13 mouse cellular contexts compared by ENCODE assay signal in genomic region chr17:45681588-45681987, GRCm38 (mm10). TPM values are rescaled to one million over a fixed set of nuclear protein-coding genes. Genes with fewer than 3 reads are reported as not detected.
A peak's percentile ranks its signal among the peaks of the same experiment; 100 is the strongest.
DNase-seq lines count a peak whose midpoint lies in the region; TF ChIP-seq lines count a peak whose summit lies in the region.
"Had no signal": no experiment of that assay in that cellular context is flagged by ENCODE, and none has a peak within 500 bp of the region (broad histone marks: within the 10 kb centered on the region; RNA-seq: fewer than 3 reads in every experiment).

No protein-coding gene starts in this region.

- DNase-seq in heart, adult 2 months, result no peak
- no peak for DNase-seq in heart, adult 11 months
- no peak for DNase-seq in lung, adult 2 months
- DNase-seq in lung, postnatal 36 days, result no peak
- no peak for DNase-seq in spleen, adult 18-20 months
- DNase-seq in cerebellum, adult 18-20 months, result no peak
- DNase-seq: kidney, adult 9 months; thymus, adult 18-20 months had no signal

- no peaks in the 10 kb centered on the region for H3K36me3 ChIP-seq in heart, adult 2 months (ENCODE audit: control insufficient read depth, insufficient read depth, low read length)
- H3K36me3 ChIP-seq in E14TG2a.4 (ENCODE audit: insufficient read depth, low read length), result peaks cover 30% of the 10 kb centered on the region

- TF ChIP-seq POLR2A in heart, adult 2 months (IDR thresholded peaks at IDR 0.05; ENCODE audit: insufficient read depth, low read depth, low read length), result no peak
- no peak for TF ChIP-seq POLR2A in lung, adult 2 months (IDR thresholded peaks at IDR 0.05; ENCODE audit: borderline replicate concordance, extremely low read depth, low read depth, low read length)
- no peak for TF ChIP-seq POLR2A in embryonic fibroblast, embryonic 13.5 days (IDR thresholded peaks at IDR 0.05; ENCODE audit: low read depth, low read length)

- WGBS in heart, adult 2 months, result 100% methylated on average over 1 of the region's 1 CpGs
- WGBS in lung, adult 2 months, result 91% methylated on average over 1 of the region's 1 CpGs

- H3K4me1 ChIP-seq in heart, adult 2 months (ENCODE audit: control insufficient read depth, insufficient read depth, low read length), result peaks cover 2% of the 10 kb centered on the region
- H3K4me1 ChIP-seq in lung, adult 2 months (ENCODE audit: control insufficient read depth, insufficient read depth, low read length), result peaks cover 10% of the 10 kb centered on the region
- H3K4me1 ChIP-seq in E14TG2a.4 (replicated peaks; ENCODE audit: low read depth, low read length), result peaks cover 76% of the 10 kb centered on the region
- H3K4me1 ChIP-seq in embryonic fibroblast, embryonic 13.5 days (ENCODE audit: control insufficient read depth, insufficient read depth, low read length), result no peaks in the 10 kb centered on the region

- H3K27ac ChIP-seq in heart, adult 2 months, result no peak overlapping the region
- no peak overlapping the region for H3K27ac ChIP-seq in embryonic fibroblast, embryonic 13.5 days (ENCODE audit: insufficient read depth, low read length)

- no peaks in the 10 kb centered on the region; the same call in 1 of the 2 replicates for H3K27me3 ChIP-seq in heart, adult 2 months (ENCODE audit: control insufficient read depth, insufficient read depth, low read length)
- peaks cover 9% of the 10 kb centered on the region for H3K27me3 ChIP-seq in E14TG2a.4 (ENCODE audit: insufficient read depth, low read length)
- H3K27me3 ChIP-seq: Patski had no signal

- peaks cover 5% of the 10 kb centered on the region; the same call in 1 of the 2 replicates for H3K79me2 ChIP-seq in heart, adult 2 months (replicated peaks; ENCODE audit: control insufficient read depth, insufficient read depth, low read length)

- TF ChIP-seq CTCF in heart, adult 2 months (IDR thresholded peaks at IDR 0.05), result peak; percentile 64
- peak; percentile 30 for TF ChIP-seq CTCF in lung, adult 2 months (IDR thresholded peaks at IDR 0.05; ENCODE audit: insufficient read depth, low read length)
- TF ChIP-seq CTCF in E14TG2a.4 (conservative IDR thresholded peaks at IDR 0.05; ENCODE audit: low read length), result peak; percentile 92
- 0 out of 2 replicates have a peak, but pooled peaks have one; percentile 5 for TF ChIP-seq CTCF in embryonic fibroblast, embryonic 13.5 days (IDR thresholded peaks at IDR 0.05; ENCODE audit: borderline replicate concordance, insufficient read depth, low read length)

- H3K4me3 ChIP-seq in heart, adult 2 months, result no peak overlapping the region
- no peak overlapping the region for H3K4me3 ChIP-seq in lung, adult 2 months (replicated peaks; ENCODE audit: extremely low read depth, low read depth, low read length)
- H3K4me3 ChIP-seq in E14TG2a.4 (replicated peaks; ENCODE audit: low read length), result no peak overlapping the region
- H3K4me3 ChIP-seq in embryonic fibroblast, embryonic 13.5 days (ENCODE audit: insufficient read depth, low read length), result no peak overlapping the region
- H3K4me3 ChIP-seq: erythroblast, embryonic 14.5 days had no signal

- H3K9ac ChIP-seq in heart, adult 2 months (ENCODE audit: low read depth, low read length), result no peak overlapping the region

- intact Hi-C loops in heart, adult 2 months (cut with DNase I), result loop anchor here (5.0 kb wide), 1 partner anchor 351 kb away; the partner anchor contains the start of gene Vegfa

- no peak for TF ChIP-seq EP300 in heart, adult 2 months (IDR thresholded peaks at IDR 0.05; ENCODE audit: insufficient read depth, low read depth, low read length)

- no peaks in the 10 kb centered on the region for H3K9me3 ChIP-seq in E14TG2a.4 (ENCODE audit: low read length)
- H3K9me3 ChIP-seq: heart, embryonic 10.5 days had no signal

RNA-seq across cellular contexts. Expression of gene Mrpl14, which starts 4.5 kb away (rescaled TPM):
- total RNA-seq in heart, adult 2 months (2021), result 100 to 1,000 TPM; 149 to 161 TPM
- polyA plus RNA-seq in heart, adult 2 months (2012; rRNA removed), result 133 and 170 TPM in 2 replicates
- polyA plus RNA-seq in lung, adult 2 months (2012; rRNA removed), result 131 and 171 TPM in 2 replicates
- polyA plus RNA-seq in embryonic fibroblast, embryonic 13.5 days (2011; ENCODE audit: insufficient read length, low read depth, missing spikeins), result 38.9 and 39.0 TPM in 2 replicates

RNA-seq across cellular contexts. Expression of gene Tmem63b, which starts 5.1 kb away (rescaled TPM):
- 10 to 100 TPM; 81.8 to 90.1 TPM for total RNA-seq in heart, adult 2 months (2021)
- 122 and 154 TPM in 2 replicates for polyA plus RNA-seq in heart, adult 2 months (2012; rRNA removed)
- polyA plus RNA-seq in lung, adult 2 months (2012; rRNA removed), result 163 and 173 TPM in 2 replicates
- 42.8 and 54.0 TPM in 2 replicates for polyA plus RNA-seq in embryonic fibroblast, embryonic 13.5 days (2011; ENCODE audit: insufficient read length, low read depth, missing spikeins)

RNA-seq across cellular contexts. Expression of gene Capn11, which starts 22.5 kb away (rescaled TPM):
- total RNA-seq in heart, adult 2 months (2021), result under 1 TPM in 1 of 2 experiments, not detected in 1; 0.59 TPM
- not detected in 2 replicates for polyA plus RNA-seq in heart, adult 2 months (2012; rRNA removed)
- polyA plus RNA-seq in lung, adult 2 months (2012; rRNA removed), result not detected in 2 replicates
- not detected in 2 replicates for polyA plus RNA-seq in embryonic fibroblast, embryonic 13.5 days (2011; ENCODE audit: insufficient read length, low read depth, missing spikeins)
- polyA plus RNA-seq: erythroblast, embryonic 14.5 days; Patski had no signal

RNA-seq across cellular contexts. Expression of gene 1600014C23Rik, which starts 52.1 kb away (rescaled TPM):
- under 1 TPM in 1 of 2 experiments, not detected in 1; 0.66 TPM for total RNA-seq in heart, adult 2 months (2021)
- 0.88 TPM in 1 of 2 replicates, not detected in the other for polyA plus RNA-seq in heart, adult 2 months (2012; rRNA removed)
- not detected in 2 replicates for polyA plus RNA-seq in lung, adult 2 months (2012; rRNA removed)
- not detected in 2 replicates for polyA plus RNA-seq in embryonic fibroblast, embryonic 13.5 days (2011; ENCODE audit: insufficient read length, low read depth, missing spikeins)
- polyA plus RNA-seq: erythroblast, embryonic 14.5 days; heart, embryonic 10.5 days; Patski had no signal

Comparison
In these comparisons a context has a peak if more than half of its experiments do, and no peak if none do; other contexts are left out.
1. CTCF ChIP-seq: peak in every context shown above with its lines; median percentile 92 in E14TG2a.4; 64 in heart, adult 2 months; 30 in lung, adult 2 months; 5 in embryonic fibroblast, embryonic 13.5 days.